Mouse (Mus musculus) mouse trophoblast stem cell (cell line): ENCODE results near the gene Ephb3.

Experiments
- in situ Hi-C, 2 experiments: fragments of 300-500 bp; cut with MseI, MboI; formaldehyde crosslinking; loops; 2 replicates in 1 of 2; 3 replicates in 1 of 2; pipeline ENCODE4 v1.15.1; 2025

Gene Ephb3

DNA sequence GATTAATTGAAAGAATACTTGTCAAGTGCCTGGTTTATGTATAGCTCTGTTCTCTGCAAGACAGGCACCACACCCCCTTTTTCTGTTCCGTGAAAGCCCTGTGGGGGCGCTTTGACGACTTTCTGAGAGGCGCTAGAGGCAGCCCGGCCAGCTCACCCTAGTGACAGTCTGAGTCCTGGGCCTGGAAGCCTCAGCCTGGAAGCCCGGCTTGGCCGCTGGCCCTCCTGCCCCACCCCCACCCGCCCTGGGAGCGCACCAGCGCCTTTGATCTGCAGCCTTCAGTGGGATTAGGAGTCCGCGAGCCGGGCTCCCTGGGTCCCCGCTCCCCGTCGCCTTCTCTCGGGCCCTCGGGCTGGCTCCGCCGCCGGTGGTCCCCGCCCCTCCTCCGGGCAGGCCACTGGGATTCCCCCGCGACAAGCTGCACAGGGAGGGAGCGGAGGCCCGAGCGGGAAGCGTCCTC, 41.4 kb downstream of the Ephb3 start:
- in situ Hi-C loops = no loop called here

DNA sequence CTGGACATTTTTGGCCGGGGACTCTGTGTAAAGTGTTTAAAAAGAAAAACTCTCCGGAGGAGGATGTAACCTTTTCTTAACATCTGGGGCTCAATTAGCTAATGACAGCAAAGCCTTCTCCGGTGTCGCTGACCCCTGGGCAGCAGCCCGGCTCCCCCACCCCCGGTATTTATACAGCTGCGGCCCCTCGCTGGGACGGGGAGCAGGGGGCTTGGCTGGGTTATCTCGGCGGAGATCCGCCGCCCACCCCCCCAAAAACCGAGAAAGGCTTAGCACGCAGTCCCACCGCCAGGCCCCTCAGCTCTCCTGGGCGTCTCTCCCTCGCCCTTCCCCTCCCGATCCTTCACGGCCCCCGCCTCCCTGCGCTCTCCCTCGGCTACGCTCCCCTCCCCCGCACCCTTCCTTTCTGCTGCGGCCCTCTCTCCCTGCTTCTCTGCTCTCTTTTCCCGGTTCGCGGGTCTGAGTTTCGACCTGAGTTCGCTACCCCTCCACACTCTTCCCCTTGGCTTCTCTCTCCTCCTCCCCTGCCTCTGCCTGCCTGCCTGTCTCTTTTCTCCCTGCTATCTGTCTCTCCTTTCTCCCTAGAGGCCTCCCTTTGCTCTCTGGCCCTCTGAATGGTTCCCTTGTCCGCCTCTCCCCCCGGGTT, 42.0 kb downstream of the Ephb3 start:
- in situ Hi-C loops = no loop called here

DNA sequence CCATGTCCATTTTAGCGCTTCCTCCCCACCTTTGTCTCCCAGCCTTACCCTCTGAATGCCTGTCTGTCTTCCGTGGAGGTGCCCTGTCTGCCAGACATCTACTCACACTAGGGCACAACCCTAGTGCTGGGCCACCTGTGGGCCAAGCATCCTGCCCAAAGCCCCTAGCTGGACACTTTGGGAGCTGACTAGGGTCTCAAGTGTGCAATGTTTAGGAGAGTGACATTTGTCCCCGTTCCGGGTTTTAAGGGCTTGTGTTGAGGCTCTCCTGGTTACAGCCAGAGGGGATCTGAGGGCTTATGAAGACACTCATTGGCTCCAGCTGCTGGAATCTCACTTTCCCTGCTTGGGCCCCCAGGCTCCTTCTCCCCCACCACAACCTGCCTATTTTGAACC, 42.5 kb downstream of the Ephb3 start:
- in situ Hi-C loops = no loop called here

DNA sequence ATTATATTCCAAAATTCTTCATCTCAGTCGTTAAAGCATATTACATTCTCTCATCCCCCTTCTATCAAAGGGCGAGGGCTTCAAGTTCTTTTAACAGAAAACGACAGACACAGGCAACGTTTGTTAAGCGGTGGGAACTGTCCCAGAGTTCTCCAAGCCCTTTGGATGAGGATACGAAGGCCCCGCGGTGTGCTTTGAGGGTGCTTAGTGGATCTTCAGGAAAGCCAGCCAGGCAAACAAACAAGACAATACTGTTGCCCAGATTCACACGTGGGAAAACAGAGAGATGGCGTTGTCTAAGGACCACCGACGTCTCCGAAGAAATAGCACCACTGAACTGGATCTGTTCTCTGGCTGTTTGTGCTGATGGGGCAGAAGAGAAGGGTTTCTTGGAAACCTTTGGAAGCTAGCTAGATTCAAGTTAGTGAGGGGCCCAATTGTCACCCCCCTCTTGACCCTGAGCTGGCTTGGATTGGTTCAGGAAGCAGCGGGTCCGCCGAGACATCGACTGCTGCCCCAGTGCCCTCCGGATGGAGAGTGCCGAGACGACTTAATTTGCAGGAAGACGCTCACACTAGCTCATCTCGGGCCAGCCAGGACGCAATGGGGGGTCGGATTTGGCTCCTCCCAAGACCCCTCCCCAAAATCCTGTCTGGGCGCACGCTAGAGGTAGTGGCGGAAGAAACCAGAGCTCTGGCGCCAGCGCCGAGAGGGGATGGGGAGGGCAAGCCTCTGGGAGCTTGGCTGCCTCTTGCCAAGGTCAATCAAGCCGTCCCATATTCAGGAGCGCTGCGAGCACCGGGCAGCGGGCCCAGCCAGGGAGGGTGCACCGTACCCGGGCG, 43.5 kb downstream of the Ephb3 start:
- in situ Hi-C loops = no loop called here

DNA sequence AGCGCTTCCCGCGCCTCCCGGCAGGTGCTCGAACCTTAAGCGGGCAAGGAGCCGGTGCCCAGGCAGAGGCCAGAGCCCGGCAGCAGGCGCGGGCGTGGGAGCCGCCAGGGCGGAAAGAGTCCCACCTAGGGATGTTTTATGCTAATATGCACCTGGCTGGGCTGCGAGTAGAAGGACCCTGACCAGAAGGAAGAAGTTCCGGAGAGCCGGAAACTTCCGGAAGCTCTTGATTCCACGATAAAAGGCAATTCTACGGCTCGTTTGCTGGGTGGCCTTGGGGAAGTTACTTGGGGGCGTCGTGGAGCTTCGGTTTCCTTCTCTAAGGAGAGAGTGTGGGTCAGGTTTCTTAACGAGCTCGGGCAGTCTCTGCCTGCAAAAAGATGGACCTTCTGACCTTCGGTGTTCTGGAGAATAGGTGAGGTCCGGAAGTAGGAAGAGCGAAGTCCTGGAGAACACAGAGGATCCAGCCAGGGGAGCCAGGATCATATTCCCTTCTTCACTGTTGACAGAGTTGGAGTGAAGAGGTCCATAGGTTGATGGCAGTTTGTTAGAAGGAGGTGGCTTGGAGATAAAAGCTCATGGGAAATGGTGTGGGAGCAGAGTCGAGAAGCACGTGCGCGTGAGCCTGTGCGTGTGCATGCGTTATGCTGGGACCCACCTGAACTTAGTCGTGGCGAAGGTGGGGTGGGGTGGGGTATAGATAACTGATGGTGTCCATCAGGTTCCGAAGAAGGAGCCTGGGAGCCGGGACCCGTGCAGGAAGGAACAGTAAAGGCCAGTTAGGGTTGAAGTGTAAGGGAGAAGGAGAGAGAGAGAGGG, 44.4 kb downstream of the Ephb3 start:
- in situ Hi-C loops = no loop called here

DNA sequence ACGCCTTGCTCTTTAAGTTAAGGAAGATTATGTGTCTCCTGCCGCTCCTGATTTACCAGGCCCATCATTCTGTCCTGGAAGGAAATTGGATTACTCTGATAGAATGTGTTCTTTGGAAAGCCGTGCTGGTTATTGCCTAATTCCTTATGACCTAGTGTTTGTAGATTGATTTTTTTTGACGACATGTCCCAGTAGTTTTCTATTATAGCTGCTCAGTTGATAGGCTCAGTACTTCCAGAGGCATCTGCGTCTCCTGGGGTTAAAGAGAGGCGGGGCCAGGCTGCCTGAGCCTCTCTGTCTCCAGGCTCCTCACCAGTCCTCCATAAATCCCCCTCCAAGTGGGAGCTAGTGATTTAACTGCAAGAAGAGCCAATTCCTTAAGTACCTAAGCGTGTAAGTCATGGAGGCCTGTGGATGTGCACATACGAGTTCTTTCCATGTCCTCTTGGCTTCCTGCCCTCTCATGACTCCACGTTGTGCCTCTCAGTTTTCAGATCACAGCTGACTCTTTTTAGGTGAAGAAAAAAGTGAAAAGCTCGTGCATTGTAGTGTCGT, 47.9 kb downstream of the Ephb3 start:
- in situ Hi-C loops = no loop called here

DNA sequence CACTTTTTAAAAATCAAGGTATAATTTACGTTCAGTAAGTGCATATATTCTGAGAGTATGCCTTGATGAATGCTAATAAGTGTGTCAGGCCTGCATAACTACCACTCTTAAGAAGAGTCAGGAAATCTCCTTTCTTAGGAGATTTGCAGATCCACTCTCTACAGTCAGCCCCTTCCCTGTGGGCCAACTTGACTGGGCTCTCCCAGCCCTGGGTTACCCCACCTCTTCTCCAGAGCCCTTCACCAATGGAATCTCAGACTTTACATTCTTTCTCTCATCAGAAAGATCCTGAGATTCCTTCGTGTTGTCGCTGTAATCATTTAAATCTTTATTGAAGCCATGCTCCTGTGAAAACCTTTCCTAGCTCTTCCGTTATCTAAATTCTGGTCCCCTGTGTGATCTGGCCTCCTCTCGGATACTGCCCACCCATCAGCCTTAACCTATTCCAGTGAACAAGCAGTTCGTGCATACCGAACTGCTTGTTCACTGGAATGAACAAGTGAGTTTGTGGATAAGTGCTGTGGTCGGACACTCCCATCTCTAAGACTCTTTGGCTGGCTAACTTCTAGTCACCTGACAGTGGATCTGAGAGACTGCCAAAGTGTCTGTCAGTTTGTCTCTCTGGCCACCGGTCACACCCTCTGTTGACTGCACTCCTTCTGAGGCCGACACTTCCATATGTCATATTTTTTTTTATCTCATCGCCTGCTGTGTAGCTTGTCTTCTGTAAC, 51.2 kb downstream of the Ephb3 start:
- in situ Hi-C loops = no loop called here

DNA sequence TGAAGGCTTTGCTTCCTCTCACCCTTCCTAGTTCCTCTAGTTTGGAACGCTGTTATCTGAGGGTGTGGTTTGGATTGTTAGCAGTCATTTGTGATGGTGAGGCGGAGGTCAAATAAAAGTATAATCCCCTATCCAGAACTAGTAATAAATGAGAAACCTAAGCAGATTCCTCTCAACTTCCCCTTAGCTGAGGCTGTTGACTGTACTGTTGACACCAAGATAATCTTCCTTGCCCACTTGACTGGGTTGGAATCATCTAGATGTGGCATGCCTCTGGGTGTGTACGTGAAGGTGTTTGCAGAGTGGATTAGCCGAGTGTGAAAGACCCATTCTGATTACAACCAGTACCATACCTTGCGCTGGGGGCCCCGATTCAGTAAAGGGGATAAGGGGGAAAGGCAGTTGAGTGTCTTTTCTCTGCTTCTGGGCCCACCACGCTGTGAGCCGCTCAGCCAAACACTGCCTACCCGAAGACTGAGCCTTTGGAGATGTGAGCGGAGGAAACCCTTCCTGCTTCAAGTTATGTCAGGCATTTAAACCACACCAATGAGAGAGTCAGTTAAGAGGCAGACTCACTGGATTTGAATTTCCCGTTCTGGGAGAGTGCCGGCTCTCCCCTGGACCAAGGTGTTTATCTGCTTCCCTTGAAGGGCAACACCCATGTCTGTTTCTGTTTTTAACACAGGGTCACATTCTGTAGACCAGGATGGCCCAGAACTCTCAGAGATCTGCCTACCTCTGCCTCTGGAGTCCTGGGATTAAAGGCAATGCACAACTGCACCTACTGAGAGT, 52.2 kb downstream of the Ephb3 start:
- in situ Hi-C loops = no loop called here

DNA sequence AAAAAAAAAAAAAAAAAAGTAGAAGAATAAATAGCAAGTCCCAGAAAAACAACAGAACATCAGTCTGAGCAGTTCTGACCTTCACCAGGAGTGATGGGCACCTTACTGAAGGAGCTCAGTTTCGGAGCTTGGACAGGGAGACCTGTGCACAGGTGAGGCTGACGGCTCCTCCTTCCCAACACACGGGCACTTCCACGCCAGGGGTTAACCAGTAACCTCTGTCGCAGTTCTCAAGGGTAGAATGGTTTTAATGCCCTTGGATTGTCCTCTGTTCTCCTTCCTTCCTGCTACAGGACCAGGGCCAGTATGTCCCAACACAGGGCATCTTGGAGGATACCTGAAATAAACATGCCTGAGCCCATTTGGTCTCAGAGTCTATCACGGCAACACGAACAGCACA, 60.9 kb downstream of the Ephb3 start:
- in situ Hi-C loops = no loop called here

DNA sequence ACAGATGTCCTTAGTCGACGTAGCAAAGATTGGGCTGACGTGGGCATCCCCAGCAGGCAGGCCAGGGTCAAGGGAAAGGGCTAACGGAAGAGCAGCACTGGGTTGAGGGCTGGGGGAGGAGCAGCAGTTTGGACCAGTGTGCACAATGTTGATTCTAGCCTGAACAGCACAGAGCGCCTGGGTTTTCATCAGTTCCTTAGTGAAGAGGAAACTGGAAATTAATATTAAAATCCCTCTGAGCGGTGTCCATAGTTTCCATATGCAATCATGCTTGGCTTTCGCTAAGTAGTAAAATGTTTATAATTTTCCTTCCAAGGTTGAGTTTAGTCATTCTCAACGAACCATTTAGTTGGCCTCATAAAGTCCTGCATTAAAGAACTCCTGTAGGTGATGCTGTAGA, 65.2 kb downstream of the Ephb3 start:
- in situ Hi-C loops = no loop called here

DNA sequence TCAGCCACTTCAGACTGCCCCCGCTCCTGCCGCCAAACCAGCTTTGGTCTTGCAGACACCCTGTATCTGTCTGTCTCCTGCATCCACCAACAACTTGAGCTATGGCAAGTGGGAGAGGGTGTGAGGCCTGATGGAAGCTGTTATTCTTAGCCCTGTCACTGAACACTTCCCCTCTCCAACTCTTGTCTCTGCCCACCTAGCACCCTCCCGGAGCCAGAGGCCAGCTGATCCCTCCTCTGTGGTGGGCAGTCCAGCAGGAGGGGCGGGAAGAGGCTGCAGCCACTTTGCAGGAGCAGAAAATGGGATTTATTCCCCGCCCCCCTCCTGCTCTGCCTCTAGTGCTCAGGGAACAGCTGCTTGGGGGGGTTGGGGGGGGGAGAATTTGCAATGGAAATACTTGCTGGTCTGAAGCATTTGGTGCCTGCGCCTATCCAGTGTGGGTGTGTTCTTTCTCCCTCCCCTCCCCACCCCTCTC, 67.3 kb downstream of the Ephb3 start:
- in situ Hi-C loops = no loop called here

DNA sequence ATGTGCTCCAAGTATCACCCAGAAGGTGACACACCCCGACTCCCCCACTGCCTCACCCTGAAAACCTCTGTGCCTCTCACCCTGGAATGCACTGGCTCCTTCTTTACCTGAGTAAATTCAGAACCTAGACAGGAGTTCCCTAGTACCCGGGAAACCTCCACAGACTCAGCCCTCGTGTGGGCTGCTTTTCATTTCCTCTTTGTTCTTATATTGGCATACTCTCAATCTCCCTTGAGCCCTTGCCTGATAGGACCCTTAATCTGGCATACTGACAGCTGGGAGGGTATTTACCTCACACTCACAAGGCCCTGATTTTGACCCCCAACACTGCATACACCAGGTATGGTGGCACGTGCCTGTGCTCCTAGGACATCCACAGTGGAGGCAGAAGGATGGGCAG, 68.2 kb downstream of the Ephb3 start:
- in situ Hi-C loops = no loop called here
